Mouse (Mus musculus): ENCODE measurements around the gene Efnb3. TPM values are rescaled to one million over a fixed set of nuclear protein-coding genes. Genes with fewer than 3 reads are reported as not detected.
A peak's percentile ranks its signal among the peaks of the same experiment; 100 is the strongest.

The Efnb3 gene
- polyA plus RNA-seq, 1 experiment, result 0.84 TPM

GRCm38 (mm10) chr11:69552622-69553340 lies 7.2 kb downstream of the Efnb3 start:
- H3K27ac ChIP-seq (ENCODE audit: insufficient read depth, low read depth, low read length), result no peak overlapping the region
- WGBS, result 31% methylated on average over 14 of the region's 14 CpGs
- TF ChIP-seq POLR2A (IDR thresholded peaks at IDR 0.05; ENCODE audit: low read depth, low read length) (no peak), CTCF (conservative IDR thresholded peaks at IDR 0.05; ENCODE audit: insufficient read depth, insufficient read length, low read depth, low read length) (no peak)

GRCm38 (mm10) chr11:69551310-69551709 lies 8.7 kb downstream of the Efnb3 start:
- Histone ChIP-seq H3K36me3 (ENCODE audit: control insufficient read depth, insufficient read depth, low read length) (no peaks in the 10 kb centered on the region), H3K27me3 (replicated peaks; ENCODE audit: control insufficient read depth, insufficient read depth, low read length) (no peaks in the 10 kb centered on the region), H3K4me3 (ENCODE audit: insufficient read depth, low read depth, low read length) (no peak overlapping the region), H3K27ac (ENCODE audit: insufficient read depth, low read depth, low read length) (no peak overlapping the region), H3K4me1 (ENCODE audit: control insufficient read depth, insufficient read depth, low read length) (peaks cover 7% of the 10 kb centered on the region; the same call in 1 of the 2 replicates)
- DNase-seq, result no peak
- WGBS, result 68% methylated on average over 4 of the region's 4 CpGs
- no peak for TF ChIP-seq POLR2A (IDR thresholded peaks at IDR 0.05; ENCODE audit: low read depth, low read length)
- TF ChIP-seq CTCF (conservative IDR thresholded peaks at IDR 0.05; ENCODE audit: insufficient read depth, insufficient read length, low read depth, low read length), result no peak

More at GRCm38 (mm10) chr11:69552622-69553340, 7.2 kb downstream of the Efnb3 start:
- DNase-seq, result no peak
- H3K4me3 ChIP-seq (ENCODE audit: insufficient read depth, low read depth, low read length), result no peak overlapping the region
- H3K36me3 ChIP-seq (ENCODE audit: control insufficient read depth, insufficient read depth, low read length), result no peaks in the 10 kb centered on the region
- H3K27me3 ChIP-seq (replicated peaks; ENCODE audit: control insufficient read depth, insufficient read depth, low read length), result no peaks in the 10 kb centered on the region
- H3K4me1 ChIP-seq (ENCODE audit: control insufficient read depth, insufficient read depth, low read length), result no peaks in the 10 kb centered on the region

- peaks cover 7% of the 10 kb centered on the region; the same call in 1 of the 2 replicates for H3K4me1 ChIP-seq (ENCODE audit: control insufficient read depth, insufficient read depth, low read length)
- TF ChIP-seq CTCF (conservative IDR thresholded peaks at IDR 0.05; ENCODE audit: insufficient read depth, insufficient read length, low read depth, low read length) (no peak), POLR2A (IDR thresholded peaks at IDR 0.05; ENCODE audit: low read depth, low read length) (no peak)
- no peaks in the 10 kb centered on the region for H3K36me3 ChIP-seq (ENCODE audit: control insufficient read depth, insufficient read depth, low read length)
- H3K27ac ChIP-seq (ENCODE audit: insufficient read depth, low read depth, low read length), result no peak within 1 kb of the TSS
- no peak within 1 kb of the TSS for H3K4me3 ChIP-seq (ENCODE audit: insufficient read depth, low read depth, low read length)
- H3K27me3 ChIP-seq (replicated peaks; ENCODE audit: control insufficient read depth, insufficient read depth, low read length), result no peaks in the 10 kb centered on the region
- WGBS, result 62% methylated on average over 12 of the region's 12 CpGs
- DNase-seq, result no peak
Observed at GRCm38 (mm10) chr11:69549060-69549656, 10.8 kb downstream of the Efnb3 start, which contains the start of gene Dnah2. Gene Dnah2 (minus strand): TSS chr11:69549110.

GRCm38 (mm10) chr11:69547071-69547470 lies 12.9 kb downstream of the Efnb3 start:
- peak; percentile 57 for DNase-seq
- WGBS, result 4% methylated on average over 15 of the region's 15 CpGs

GRCm38 (mm10) chr11:69546423-69547053 lies 13.5 kb downstream of the Efnb3 start:
- Histone ChIP-seq H3K4me3 (ENCODE audit: insufficient read depth, low read depth, low read length) (peak overlapping the region; percentile 33), H3K27me3 (replicated peaks; ENCODE audit: control insufficient read depth, insufficient read depth, low read length) (no peaks in the 10 kb centered on the region), H3K27ac (ENCODE audit: insufficient read depth, low read depth, low read length) (no peak overlapping the region), H3K36me3 (ENCODE audit: control insufficient read depth, insufficient read depth, low read length) (no peaks in the 10 kb centered on the region), H3K4me1 (ENCODE audit: control insufficient read depth, insufficient read depth, low read length) (peaks cover 7% of the 10 kb centered on the region; the same call in 1 of the 2 replicates)
- TF ChIP-seq POLR2A (IDR thresholded peaks at IDR 0.05; ENCODE audit: low read depth, low read length) (no peak), CTCF (conservative IDR thresholded peaks at IDR 0.05; ENCODE audit: insufficient read depth, insufficient read length, low read depth, low read length) (peak; percentile 47; the same call in 1 of the 2 replicates)
- DNase-seq, result peak; percentile 79
- under 1% methylated on average over 44 of the region's 44 CpGs for WGBS

More at GRCm38 (mm10) chr11:69547071-69547470, 12.9 kb downstream of the Efnb3 start:
- Histone ChIP-seq H3K36me3 (ENCODE audit: control insufficient read depth, insufficient read depth, low read length) (no peaks in the 10 kb centered on the region), H3K4me3 (ENCODE audit: insufficient read depth, low read depth, low read length) (peak overlapping the region; percentile 33), H3K27me3 (replicated peaks; ENCODE audit: control insufficient read depth, insufficient read depth, low read length) (no peaks in the 10 kb centered on the region), H3K4me1 (ENCODE audit: control insufficient read depth, insufficient read depth, low read length) (peaks cover 7% of the 10 kb centered on the region; the same call in 1 of the 2 replicates), H3K27ac (ENCODE audit: insufficient read depth, low read depth, low read length) (no peak overlapping the region)
- TF ChIP-seq POLR2A (IDR thresholded peaks at IDR 0.05; ENCODE audit: low read depth, low read length) (no peak), CTCF (conservative IDR thresholded peaks at IDR 0.05; ENCODE audit: insufficient read depth, insufficient read length, low read depth, low read length) (peak; percentile 55)

- Histone ChIP-seq H3K4me3 (ENCODE audit: insufficient read depth, low read depth, low read length) (peak overlapping the region; percentile 33; the same call in 1 of the 2 replicates), H3K36me3 (ENCODE audit: control insufficient read depth, insufficient read depth, low read length) (no peaks in the 10 kb centered on the region), H3K27ac (ENCODE audit: insufficient read depth, low read depth, low read length) (no peak overlapping the region), H3K4me1 (ENCODE audit: control insufficient read depth, insufficient read depth, low read length) (peaks cover 7% of the 10 kb centered on the region; the same call in 1 of the 2 replicates), H3K27me3 (replicated peaks; ENCODE audit: control insufficient read depth, insufficient read depth, low read length) (no peaks in the 10 kb centered on the region)
- TF ChIP-seq POLR2A (IDR thresholded peaks at IDR 0.05; ENCODE audit: low read depth, low read length) (no peak), CTCF (conservative IDR thresholded peaks at IDR 0.05; ENCODE audit: insufficient read depth, insufficient read length, low read depth, low read length) (no peak)
- peak; percentile 8 for DNase-seq
- WGBS, result 32% methylated on average over 7 of the region's 7 CpGs
Observed at GRCm38 (mm10) chr11:69545957-69546356, 14.0 kb downstream of the Efnb3 start.

Data from kidney, adult 2 months (tissue).